Mouse (Mus musculus) myocyte (in vitro differentiated cells): ENCODE data around the gene Sacs. TPM values are rescaled to one million over a fixed set of nuclear protein-coding genes. Genes with fewer than 3 reads are reported as not detected.

ENCODE experiments used
- H3K27me3 ChIP-seq: one replicate; pipeline ENCODE4 v1.6.1; 2011; ENCODE audit not compliant: control insufficient read depth, insufficient read depth, insufficient read length
- H3K36me3 ChIP-seq: one replicate; pipeline ENCODE4 v1.6.1; 2011; ENCODE audit not compliant: control insufficient read depth, insufficient read depth
- H3K4me2 ChIP-seq: one replicate; pipeline ENCODE4 v1.6.1; 2011; ENCODE audit warnings: low read depth, control low read depth
- H3K4me3 ChIP-seq: one replicate; pipeline ENCODE4 v1.5.1; 2011; ENCODE audit warnings: mild to moderate bottlenecking, control low read depth, moderate library complexity
- H3K79me2 ChIP-seq: one replicate; pipeline ENCODE4 v1.6.1; 2011; ENCODE audit not compliant: control insufficient read depth, insufficient read depth
- H3ac ChIP-seq: one replicate; pipeline ENCODE4 v1.6.1; 2011; ENCODE audit not compliant: control insufficient read depth, insufficient read length
- CEBPB ChIP-seq: IDR thresholded peaks from 2 replicates; pipeline ENCODE4 v1.6.1; 2011; ENCODE audit warnings: mild to moderate bottlenecking, moderate library complexity; ENCODE audit not compliant: poor library complexity, insufficient read depth, severe bottlenecking
- E2F4 ChIP-seq: IDR thresholded peaks from one replicate; pipeline ENCODE4 v1.6.1; 2011; ENCODE audit warnings: mild to moderate bottlenecking, control low read depth, moderate library complexity; ENCODE audit not compliant: insufficient read depth
- MAX ChIP-seq: IDR thresholded peaks from one replicate; pipeline ENCODE4 v1.6.1; 2011; ENCODE audit warnings: low read depth, mild to moderate bottlenecking, control low read depth
- MYOD1 ChIP-seq, 3 experiments: IDR thresholded peaks; one replicate each; pipeline ENCODE4 v1.6.1; 2011; ENCODE audit warnings: control low read depth in 2 of 3, low read depth in 2 of 3, mild to moderate bottlenecking in 2 of 3, moderate library complexity in 1 of 3; ENCODE audit not compliant: insufficient read length in 2 of 3, control insufficient read depth in 1 of 3
- MYOG ChIP-seq, 3 experiments: IDR thresholded peaks; one replicate each; pipeline ENCODE4 v1.6.1; 2011; ENCODE audit warnings: control low read depth in 2 of 3, low read depth in 2 of 3, mild to moderate bottlenecking in 2 of 3; ENCODE audit not compliant: insufficient read length in 2 of 3, control insufficient read depth in 1 of 3, insufficient read depth in 1 of 3
- POLR2A ChIP-seq: IDR thresholded peaks from one replicate; pipeline ENCODE4 v1.6.1; 2011; ENCODE audit warnings: low read depth, mild to moderate bottlenecking, control low read depth, moderate library complexity; ENCODE audit not compliant: insufficient read length
- POLR2AphosphoS2 ChIP-seq: IDR thresholded peaks from one replicate; pipeline ENCODE4 v1.6.1; 2011; ENCODE audit warnings: low read depth, control low read depth; ENCODE audit not compliant: insufficient read length
- REST ChIP-seq: IDR thresholded peaks from one replicate; pipeline ENCODE4 v1.6.1; 2011; ENCODE audit warnings: mild to moderate bottlenecking, control low read depth, moderate library complexity; ENCODE audit not compliant: insufficient read depth, insufficient read length
- SRF ChIP-seq: IDR thresholded peaks from one replicate; pipeline ENCODE4 v1.6.1; 2011; ENCODE audit warnings: low read depth; ENCODE audit not compliant: control insufficient read depth, insufficient read length
- TCF12 ChIP-seq: IDR thresholded peaks from one replicate; pipeline ENCODE4 v1.6.1; 2011; ENCODE audit warnings: mild to moderate bottlenecking, control low read depth; ENCODE audit not compliant: poor library complexity, insufficient read depth, severe bottlenecking
- TCF3 ChIP-seq: IDR thresholded peaks from one replicate; pipeline ENCODE4 v1.6.1; 2011; ENCODE audit warnings: low read depth, control low read depth; ENCODE audit not compliant: insufficient read length
- USF1 ChIP-seq: IDR thresholded peaks from one replicate; pipeline ENCODE4 v1.6.1; 2011; ENCODE audit warnings: low read depth, mild to moderate bottlenecking, control low read depth, moderate library complexity
- polyA plus RNA-seq: library from polyadenylated mRNA; unstranded; fragments of >200 nt; fragmentation: generic; extraction: Trizol; gene quantifications from one replicate; pipeline ENCODE4 v1.2.1, GENCODE M21; 2012; ENCODE audit warnings: missing spikeins

The Sacs gene
- polyA plus RNA-seq, 1 experiment, result 1.6 TPM

- Histone ChIP-seq H3K79me2 (no peaks in the 10 kb centered on the region), H3ac (no peak overlapping the region), H3K36me3 (peaks cover 28% of the 10 kb centered on the region), H3K27me3 (no peaks in the 10 kb centered on the region), H3K4me3 (no peak overlapping the region), H3K4me2 (no peak overlapping the region)
- TF ChIP-seq POLR2AphosphoS2, result no peak
- TF ChIP-seq SRF, result no peak
- no peak for TF ChIP-seq MYOG (IDR thresholded peaks at IDR 0.05; ENCODE audit: control insufficient read depth in 1 of 3, insufficient read depth in 1 of 3, insufficient read length in 2 of 3, low read depth in 2 of 3)
- TF ChIP-seq MYOD1 (IDR thresholded peaks at IDR 0.05; ENCODE audit: control insufficient read depth in 1 of 3, insufficient read length in 2 of 3, low read depth in 2 of 3), result no peak
- TF ChIP-seq E2F4, result no peak
- TF ChIP-seq TCF12, result no peak
- no peak for TF ChIP-seq TCF3
- TF ChIP-seq USF1, result no peak
- no peak for TF ChIP-seq REST
- TF ChIP-seq CEBPB, result no peak
- no peak for TF ChIP-seq MAX
- no peak for TF ChIP-seq POLR2A
Observed at GRCm38 (mm10) chr14:61192326-61192725, 54.1 kb downstream of the Sacs start.

- Histone ChIP-seq H3K79me2 (no peaks in the 10 kb centered on the region), H3K4me3 (no peak overlapping the region), H3K4me2 (no peak overlapping the region), H3ac (no peak overlapping the region), H3K27me3 (no peaks in the 10 kb centered on the region), H3K36me3 (peaks cover 22% of the 10 kb centered on the region)
- TF ChIP-seq MYOD1 (IDR thresholded peaks at IDR 0.05; ENCODE audit: control insufficient read depth in 1 of 3, insufficient read length in 2 of 3, low read depth in 2 of 3), result no peak
- TF ChIP-seq POLR2A, result no peak
- TF ChIP-seq POLR2AphosphoS2, result no peak
- TF ChIP-seq CEBPB, result no peak
- TF ChIP-seq MYOG (IDR thresholded peaks at IDR 0.05; ENCODE audit: control insufficient read depth in 1 of 3, insufficient read depth in 1 of 3, insufficient read length in 2 of 3, low read depth in 2 of 3), result no peak
Observed at GRCm38 (mm10) chr14:61194416-61194815, 56.2 kb downstream of the Sacs start.

- no peak overlapping the region for H3K4me3 ChIP-seq
- no peaks in the 10 kb centered on the region for H3K79me2 ChIP-seq
- TF ChIP-seq MYOD1 (IDR thresholded peaks at IDR 0.05; ENCODE audit: control insufficient read depth in 1 of 3, insufficient read length in 2 of 3, low read depth in 2 of 3), result no peak
- TF ChIP-seq MAX, result no peak
- TF ChIP-seq MYOG (IDR thresholded peaks at IDR 0.05; ENCODE audit: control insufficient read depth in 1 of 3, insufficient read depth in 1 of 3, insufficient read length in 2 of 3, low read depth in 2 of 3), result no peak
- TF ChIP-seq POLR2A, result no peak
- TF ChIP-seq POLR2AphosphoS2, result no peak
- no peak for TF ChIP-seq TCF3
- TF ChIP-seq USF1, result no peak
- no peak for TF ChIP-seq REST
- no peak for TF ChIP-seq SRF
- no peak for TF ChIP-seq CEBPB
- TF ChIP-seq TCF12, result no peak
- no peak for TF ChIP-seq E2F4
- no peak overlapping the region for H3ac ChIP-seq
- H3K4me2 ChIP-seq, result no peak overlapping the region
- peaks cover 35% of the 10 kb centered on the region for H3K36me3 ChIP-seq
- H3K27me3 ChIP-seq, result no peaks in the 10 kb centered on the region
Observed at GRCm38 (mm10) chr14:61210111-61210510, 71.9 kb downstream of the Sacs start.

- Histone ChIP-seq H3K79me2 (no peaks in the 10 kb centered on the region), H3K27me3 (no peaks in the 10 kb centered on the region), H3K36me3 (peaks cover 19% of the 10 kb centered on the region), H3K4me2 (no peak overlapping the region), H3K4me3 (no peak overlapping the region), H3ac (no peak overlapping the region)
- TF ChIP-seq MYOG (IDR thresholded peaks at IDR 0.05; ENCODE audit: control insufficient read depth in 1 of 3, insufficient read depth in 1 of 3, insufficient read length in 2 of 3, low read depth in 2 of 3), result no peak
- TF ChIP-seq POLR2A, result no peak
- no peak for TF ChIP-seq E2F4
- TF ChIP-seq SRF, result no peak
- no peak for TF ChIP-seq TCF3
- no peak for TF ChIP-seq POLR2AphosphoS2
- TF ChIP-seq TCF12, result no peak
- no peak for TF ChIP-seq REST
Observed at GRCm38 (mm10) chr14:61211754-61212153, 73.5 kb downstream of the Sacs start.

GRCm38 (mm10) chr14:61221166-61221565 is 82.9 kb downstream of the Sacs start:
- H3K27me3 ChIP-seq, result no peaks in the 10 kb centered on the region
- TF ChIP-seq POLR2AphosphoS2 (no peak), MAX (no peak), CEBPB (no peak), REST (no peak), MYOD1 (IDR thresholded peaks at IDR 0.05; ENCODE audit: control insufficient read depth in 1 of 3, insufficient read length in 2 of 3, low read depth in 2 of 3) (no peak), POLR2A (no peak), SRF (no peak), TCF12 (no peak), E2F4 (no peak)

More at GRCm38 (mm10) chr14:61221166-61221565, 82.9 kb downstream of the Sacs start:
- H3ac ChIP-seq, result no peak overlapping the region
- no peak overlapping the region for H3K4me3 ChIP-seq
- peaks cover 5% of the 10 kb centered on the region for H3K36me3 ChIP-seq
- H3K4me2 ChIP-seq, result no peak overlapping the region
- no peaks in the 10 kb centered on the region for H3K79me2 ChIP-seq
